Mouse (Mus musculus) liver, postnatal 0 days (tissue): Measurements from ENCODE around the gene Rpl29.

ENCODE experiments used
- CTCF ChIP-seq: sonication (generic); IDR thresholded peaks from 2 replicates; pipeline ENCODE4 v1.5.1; 2016; ENCODE audit warnings: antibody characterized with exemption, low read depth
- EP300 ChIP-seq: IDR thresholded peaks from 2 replicates; pipeline ENCODE4 v1.6.1; 2016; ENCODE audit warnings: antibody characterized with exemption, low read depth, mild to moderate bottlenecking

DNA sequence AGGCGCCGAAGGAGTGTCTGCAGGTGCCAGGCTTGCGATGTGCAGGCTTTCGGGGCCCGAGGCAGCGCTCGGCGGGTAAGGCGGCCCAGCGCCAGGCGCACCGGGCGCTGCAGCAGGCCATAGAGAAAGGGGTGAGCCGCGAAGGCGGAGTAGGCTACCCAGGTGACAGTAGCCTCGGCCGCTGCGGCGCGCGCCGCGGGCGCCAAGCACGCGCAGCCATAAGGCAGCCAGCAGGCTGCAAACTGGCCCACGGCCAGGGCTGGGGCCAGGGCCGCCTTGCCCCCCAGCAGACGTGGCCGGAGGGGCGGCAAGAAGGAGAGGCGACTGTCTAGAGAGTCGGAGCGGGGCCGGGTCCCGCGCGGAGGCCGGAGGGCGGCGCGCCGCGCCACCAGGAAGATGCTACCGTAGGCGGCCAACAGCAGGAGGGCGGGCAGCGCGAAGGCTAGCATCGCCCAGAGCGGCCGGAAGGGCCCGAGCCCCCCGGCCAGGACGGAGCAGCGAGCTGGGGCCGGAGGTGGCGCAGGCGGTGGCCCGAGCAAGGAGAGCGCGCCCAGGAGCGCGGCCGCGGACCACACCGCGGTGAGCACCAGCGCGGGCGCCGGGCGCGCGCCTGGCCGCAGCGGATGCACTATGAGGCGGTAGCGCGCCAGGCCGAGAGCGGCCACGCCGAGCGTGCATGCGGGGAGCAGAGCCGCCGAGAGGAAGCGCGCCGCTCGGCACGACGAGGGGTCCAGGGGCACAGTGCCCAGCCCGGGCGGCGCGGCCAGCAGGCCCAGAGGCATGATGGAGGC lies 35.7 kb downstream of the Rpl29 start:
- TF ChIP-seq CTCF (no peak), EP300 (no peak)
